Mouse (Mus musculus): ENCODE results near the gene Abhd12. TPM values are rescaled to one million over a fixed set of nuclear protein-coding genes. Genes with fewer than 3 reads are reported as not detected.

Abhd12 gene
- polyA plus RNA-seq, 1 experiment from 2014 or later: 78.9 TPM

DNA sequence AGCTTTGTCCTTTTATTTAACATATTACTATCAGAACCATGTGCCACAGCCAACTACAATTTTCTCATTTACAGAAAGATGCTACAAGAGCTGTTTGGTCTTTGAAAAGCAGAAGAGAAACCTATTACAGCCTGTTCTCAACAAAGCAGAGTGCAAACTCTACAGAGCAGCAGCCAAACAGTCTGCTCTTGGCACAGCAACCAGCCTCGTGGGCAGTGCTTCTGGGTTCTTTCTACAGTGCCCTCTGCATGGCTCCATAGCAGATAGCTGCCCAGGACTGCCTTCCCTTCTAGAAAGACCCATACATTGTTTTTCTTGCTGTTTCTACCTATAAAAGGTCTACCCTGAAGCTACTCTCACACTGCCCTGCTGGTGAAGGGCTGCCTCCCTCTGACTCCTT is 59.7 kb downstream of the Abhd12 start:
- ATAC-seq (ENCODE audit: insufficient number of reproducible peaks, low FRiP score, low TSS enrichment, low read depth): no peak
- Histone ChIP-seq H3K27me3 (no peaks in the 10 kb centered on the region), H3K4me1 (no peaks in the 10 kb centered on the region), H3K4me2 (replicated peaks) (no peak overlapping the region), H3K27ac (replicated peaks) (no peak overlapping the region), H3K36me3 (peaks cover 6% of the 10 kb centered on the region; the same call in 1 of the 2 replicates), H3K9me3 (replicated peaks) (no peaks in the 10 kb centered on the region), H3K4me3 (replicated peaks) (no peak overlapping the region), H3K9ac (no peak overlapping the region)
- 85% methylated on average over 1 of the region's 1 CpGs for WGBS

DNA sequence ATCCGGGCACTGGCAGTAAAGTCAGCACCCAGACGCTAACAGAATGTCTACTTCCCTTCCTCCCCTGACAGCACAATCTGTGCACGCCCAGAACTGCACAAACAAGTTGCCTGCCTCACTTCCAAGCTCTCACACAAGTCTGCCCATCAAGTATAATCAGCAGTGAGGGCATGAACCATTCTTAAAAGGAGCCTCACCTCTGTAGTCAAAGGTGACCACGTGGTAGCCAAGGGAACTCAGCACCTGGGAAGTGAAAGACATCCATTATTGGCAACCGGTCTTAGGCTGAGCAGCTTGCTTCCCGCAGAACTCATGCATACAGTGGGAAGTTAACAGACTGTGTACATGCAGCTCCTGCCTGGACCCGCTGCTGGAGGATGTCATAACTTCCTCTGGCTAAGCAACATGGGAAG is 62.5 kb downstream of the Abhd12 start:
- Histone ChIP-seq H3K4me2 (replicated peaks) (no peak overlapping the region), H3K36me3 (peaks cover 17% of the 10 kb centered on the region; the same call in 1 of the 2 replicates), H3K27ac (replicated peaks) (0 out of 2 replicates have a peak overlapping the region, but pooled peaks have one; percentile 18), H3K9ac (no peak overlapping the region), H3K4me1 (no peaks in the 10 kb centered on the region), H3K27me3 (no peaks in the 10 kb centered on the region), H3K9me3 (replicated peaks) (no peaks in the 10 kb centered on the region), H3K4me3 (replicated peaks) (no peak overlapping the region)
- no peak for ATAC-seq (ENCODE audit: insufficient number of reproducible peaks, low FRiP score, low TSS enrichment, low read depth)
- WGBS: 73% methylated on average over 7 of the region's 7 CpGs

DNA sequence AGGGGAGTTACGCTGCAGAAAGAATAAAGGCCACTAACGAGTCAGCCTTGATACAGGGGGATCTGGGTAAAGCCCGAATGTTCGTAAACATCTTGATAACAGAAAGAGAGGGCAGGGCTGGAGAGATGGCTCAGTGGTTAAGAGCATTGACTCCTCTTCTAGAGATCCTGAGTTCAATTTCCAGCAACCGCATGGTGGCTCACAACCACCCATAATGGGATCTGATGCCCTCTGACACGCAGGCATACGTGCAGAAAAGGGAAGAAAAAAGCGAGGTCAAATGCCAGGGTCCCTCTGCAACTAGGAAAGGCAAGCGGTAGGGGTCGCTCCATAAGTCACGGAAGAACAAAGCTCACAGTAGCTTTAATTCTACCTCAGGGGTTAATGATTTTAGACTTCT is 63.4 kb downstream of the Abhd12 start:
- ATAC-seq (ENCODE audit: insufficient number of reproducible peaks, low FRiP score, low TSS enrichment, low read depth): no peak
- Histone ChIP-seq H3K9me3 (replicated peaks) (no peaks in the 10 kb centered on the region), H3K27ac (replicated peaks) (no peak overlapping the region), H3K36me3 (peaks cover 17% of the 10 kb centered on the region; the same call in 1 of the 2 replicates), H3K4me1 (no peaks in the 10 kb centered on the region), H3K9ac (no peak overlapping the region), H3K27me3 (no peaks in the 10 kb centered on the region), H3K4me2 (replicated peaks) (no peak overlapping the region), H3K4me3 (replicated peaks) (no peak overlapping the region)
- 79% methylated on average over 11 of the region's 11 CpGs for WGBS

DNA sequence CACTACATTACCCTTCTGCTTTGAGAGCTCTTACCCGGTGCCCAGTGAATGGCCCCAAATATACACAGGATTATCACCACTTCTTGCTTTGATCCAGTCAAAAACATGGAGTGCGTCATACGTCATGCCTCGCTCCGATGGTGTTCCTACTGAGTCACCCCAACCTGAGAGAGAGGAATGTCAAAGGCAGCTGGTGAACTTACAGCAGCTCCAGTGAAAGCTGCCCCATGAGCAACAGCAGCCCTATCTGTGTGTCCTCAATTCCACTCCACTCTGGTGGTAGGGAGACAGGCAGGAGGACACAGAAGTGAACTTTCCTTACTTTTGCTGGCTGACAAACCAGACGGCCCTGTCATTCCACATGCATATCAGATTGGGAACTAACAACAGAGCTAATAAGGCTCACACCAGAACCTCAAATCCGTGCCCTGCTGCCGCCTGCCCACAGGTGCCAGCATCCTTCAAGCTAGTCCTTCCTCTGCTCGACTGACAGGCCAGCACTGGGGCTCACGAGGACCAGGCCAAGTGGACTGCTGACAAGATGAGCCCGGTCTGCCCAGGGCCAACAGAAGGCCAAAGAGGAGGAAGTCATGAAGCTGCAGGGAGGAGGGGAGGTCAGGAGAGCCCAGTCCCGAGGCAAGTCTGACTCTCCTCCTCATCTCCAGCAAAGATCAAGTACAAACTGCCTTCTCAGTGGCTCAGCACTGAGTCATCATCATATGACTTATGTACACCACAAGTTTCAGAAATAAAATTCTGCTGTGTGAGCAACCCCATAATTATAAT is 64.7 kb downstream of the Abhd12 start:
- peak; percentile 48; the same call in 1 of the 2 replicates for ATAC-seq (ENCODE audit: insufficient number of reproducible peaks, low FRiP score, low TSS enrichment, low read depth)
- no peak overlapping the region for H3K27ac ChIP-seq (replicated peaks)
- H3K27me3 ChIP-seq: no peaks in the 10 kb centered on the region
- H3K9me3 ChIP-seq (replicated peaks): no peaks in the 10 kb centered on the region
- no peak overlapping the region for H3K4me2 ChIP-seq (replicated peaks)
- H3K4me3 ChIP-seq (replicated peaks): no peak overlapping the region
- 69% methylated on average over 12 of the region's 12 CpGs for WGBS
- H3K36me3 ChIP-seq: peaks cover 21% of the 10 kb centered on the region; the same call in 1 of the 2 replicates
- no peak overlapping the region for H3K9ac ChIP-seq
- no peaks in the 10 kb centered on the region for H3K4me1 ChIP-seq

DNA sequence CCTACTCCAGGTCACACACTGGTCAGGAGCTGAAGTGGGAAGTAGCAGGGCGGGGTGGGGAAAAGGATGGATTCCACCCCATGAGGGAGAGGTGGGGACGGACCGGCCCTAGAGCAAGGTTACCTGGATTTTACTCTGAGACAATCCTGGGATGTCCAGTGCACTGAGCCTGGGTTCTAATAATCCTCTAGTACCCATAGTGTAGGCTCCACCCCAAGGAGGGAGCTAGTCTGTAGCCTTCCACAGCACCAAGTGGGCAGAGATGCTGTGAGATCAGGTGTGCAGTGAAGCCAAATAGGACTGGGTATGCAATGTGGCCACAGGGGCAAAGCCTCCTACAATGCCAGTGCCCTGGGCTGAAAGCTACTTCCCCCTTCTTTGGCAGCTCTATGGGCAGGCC is 66.8 kb downstream of the Abhd12 start:
- Histone ChIP-seq H3K36me3 (peaks cover 22% of the 10 kb centered on the region; the same call in 1 of the 2 replicates), H3K9me3 (replicated peaks) (no peaks in the 10 kb centered on the region)
- 93% methylated on average over 3 of the region's 3 CpGs for WGBS

DNA sequence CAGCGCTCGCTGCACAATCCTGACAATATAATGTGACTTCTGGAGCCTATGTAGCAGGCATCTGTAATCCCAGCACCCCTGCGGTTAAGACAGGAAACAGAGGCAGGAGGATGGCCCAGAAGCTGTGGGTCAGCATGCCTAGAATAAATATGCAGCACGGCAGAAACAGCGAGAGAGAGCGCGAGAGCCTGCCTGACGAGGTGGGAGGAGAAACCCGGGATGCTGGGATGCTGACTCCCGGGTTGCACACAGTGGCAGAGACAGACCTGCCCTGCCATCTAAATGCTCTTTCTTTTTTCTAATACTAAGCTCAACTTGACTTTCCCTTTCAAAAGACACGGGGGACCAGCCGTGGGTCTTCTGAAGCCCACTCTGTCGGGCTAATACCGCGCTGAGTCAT is 67.6 kb downstream of the Abhd12 start:
- Histone ChIP-seq H3K4me3 (replicated peaks) (no peak overlapping the region), H3K27ac (replicated peaks) (no peak overlapping the region), H3K9ac (no peak overlapping the region), H3K27me3 (no peaks in the 10 kb centered on the region), H3K36me3 (peaks cover 30% of the 10 kb centered on the region; the same call in 1 of the 2 replicates), H3K4me1 (no peaks in the 10 kb centered on the region), H3K9me3 (replicated peaks) (no peaks in the 10 kb centered on the region), H3K4me2 (replicated peaks) (no peak overlapping the region)
- WGBS: 78% methylated on average over 15 of the region's 15 CpGs
- ATAC-seq (ENCODE audit: insufficient number of reproducible peaks, low FRiP score, low TSS enrichment, low read depth): no peak

More for the DNA sequence above, 66.8 kb downstream of the Abhd12 start:
- Histone ChIP-seq H3K4me2 (replicated peaks) (no peak overlapping the region), H3K27ac (replicated peaks) (no peak overlapping the region), H3K4me3 (replicated peaks) (no peak overlapping the region), H3K27me3 (no peaks in the 10 kb centered on the region), H3K4me1 (no peaks in the 10 kb centered on the region), H3K9ac (no peak overlapping the region)
- ATAC-seq (ENCODE audit: insufficient number of reproducible peaks, low FRiP score, low TSS enrichment, low read depth): no peak

DNA sequence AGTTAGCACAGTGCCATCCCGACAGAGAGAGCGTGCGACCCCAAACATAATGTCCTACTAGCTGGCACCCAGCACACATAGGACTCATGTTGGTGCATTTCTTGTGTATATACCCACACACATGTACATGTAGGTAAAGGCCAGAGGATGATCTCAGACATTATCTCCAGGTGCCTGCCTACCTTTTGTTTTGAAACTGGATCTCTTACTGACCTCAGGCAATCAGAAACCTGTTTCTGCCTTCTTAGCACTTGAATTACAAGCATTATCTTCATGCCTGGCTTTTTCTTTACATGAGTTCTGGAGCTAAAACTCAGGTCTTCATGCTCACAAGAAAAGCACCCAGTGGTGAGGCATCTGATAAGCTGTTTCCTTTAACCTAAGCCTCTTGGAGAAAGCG is 68.6 kb downstream of the Abhd12 start:
- H3K4me2 ChIP-seq (replicated peaks): no peak overlapping the region
- no peak overlapping the region for H3K27ac ChIP-seq (replicated peaks)
- peaks cover 40% of the 10 kb centered on the region for H3K36me3 ChIP-seq
- no peaks in the 10 kb centered on the region for H3K4me1 ChIP-seq
- ATAC-seq (ENCODE audit: insufficient number of reproducible peaks, low FRiP score, low TSS enrichment, low read depth): no peak
- no peaks in the 10 kb centered on the region for H3K9me3 ChIP-seq (replicated peaks)
- H3K27me3 ChIP-seq: no peaks in the 10 kb centered on the region
- no peak overlapping the region for H3K9ac ChIP-seq
- WGBS: 87% methylated on average over 4 of the region's 4 CpGs
- no peak overlapping the region for H3K4me3 ChIP-seq (replicated peaks)

DNA sequence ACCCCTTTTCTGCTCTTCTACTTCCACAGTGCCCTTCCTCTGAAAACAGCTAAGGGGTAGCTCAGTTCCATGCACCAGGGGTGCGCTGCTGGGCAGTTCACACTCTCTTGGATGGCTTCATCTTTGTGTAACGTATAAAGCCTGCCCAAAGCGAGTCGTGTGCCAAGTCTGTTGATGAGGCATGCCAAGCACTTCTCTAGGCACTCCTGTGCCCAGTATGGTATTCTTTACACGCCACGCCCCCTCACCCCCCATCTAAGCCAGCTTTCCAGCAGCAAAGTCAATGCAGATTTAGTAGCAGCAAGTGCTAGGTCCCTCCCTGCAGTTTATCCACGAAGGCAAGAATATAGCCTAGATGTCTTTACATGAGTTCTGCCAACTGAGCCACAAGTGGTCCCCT is 69.9 kb downstream of the Abhd12 start:
- no peak overlapping the region for H3K27ac ChIP-seq (replicated peaks)

DNA sequence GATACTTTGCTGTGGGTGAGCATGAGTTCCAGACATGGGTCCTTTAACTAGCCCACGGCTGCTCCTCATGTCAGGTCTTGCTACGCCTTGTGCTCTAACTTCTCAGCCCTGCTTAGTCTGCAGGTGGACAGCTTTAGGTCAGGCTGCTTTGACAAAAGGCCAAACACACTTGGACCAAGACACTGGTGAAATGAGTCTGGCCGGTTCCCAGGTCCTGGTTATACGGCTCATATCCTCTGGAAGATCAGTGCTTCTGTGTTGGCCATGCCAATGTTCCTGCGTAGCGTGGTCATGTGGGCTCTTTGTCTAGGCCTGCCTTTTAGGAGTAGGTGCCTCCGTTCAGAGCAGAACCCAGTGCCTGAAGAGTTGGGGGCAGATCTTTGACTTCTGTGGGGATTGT is 72.5 kb downstream of the Abhd12 start:
- H3K4me2 ChIP-seq (replicated peaks): no peak overlapping the region
- no peak overlapping the region for H3K4me3 ChIP-seq (replicated peaks)
- peaks cover 56% of the 10 kb centered on the region for H3K36me3 ChIP-seq
- no peaks in the 10 kb centered on the region for H3K27me3 ChIP-seq
- no peak for ATAC-seq (ENCODE audit: insufficient number of reproducible peaks, low FRiP score, low TSS enrichment, low read depth)
- H3K4me1 ChIP-seq: no peaks in the 10 kb centered on the region
- H3K27ac ChIP-seq (replicated peaks): no peak overlapping the region
- no peaks in the 10 kb centered on the region for H3K9me3 ChIP-seq (replicated peaks)
- WGBS: 89% methylated on average over 7 of the region's 7 CpGs
- H3K9ac ChIP-seq: no peak overlapping the region

More for the DNA sequence above, 69.9 kb downstream of the Abhd12 start:
- no peak for ATAC-seq (ENCODE audit: insufficient number of reproducible peaks, low FRiP score, low TSS enrichment, low read depth)
- Histone ChIP-seq H3K36me3 (peaks cover 50% of the 10 kb centered on the region), H3K9ac (no peak overlapping the region), H3K9me3 (replicated peaks) (no peaks in the 10 kb centered on the region), H3K27me3 (no peaks in the 10 kb centered on the region), H3K4me1 (no peaks in the 10 kb centered on the region), H3K4me2 (replicated peaks) (no peak overlapping the region), H3K4me3 (replicated peaks) (no peak overlapping the region)
- WGBS: 88% methylated on average over 7 of the region's 7 CpGs

DNA sequence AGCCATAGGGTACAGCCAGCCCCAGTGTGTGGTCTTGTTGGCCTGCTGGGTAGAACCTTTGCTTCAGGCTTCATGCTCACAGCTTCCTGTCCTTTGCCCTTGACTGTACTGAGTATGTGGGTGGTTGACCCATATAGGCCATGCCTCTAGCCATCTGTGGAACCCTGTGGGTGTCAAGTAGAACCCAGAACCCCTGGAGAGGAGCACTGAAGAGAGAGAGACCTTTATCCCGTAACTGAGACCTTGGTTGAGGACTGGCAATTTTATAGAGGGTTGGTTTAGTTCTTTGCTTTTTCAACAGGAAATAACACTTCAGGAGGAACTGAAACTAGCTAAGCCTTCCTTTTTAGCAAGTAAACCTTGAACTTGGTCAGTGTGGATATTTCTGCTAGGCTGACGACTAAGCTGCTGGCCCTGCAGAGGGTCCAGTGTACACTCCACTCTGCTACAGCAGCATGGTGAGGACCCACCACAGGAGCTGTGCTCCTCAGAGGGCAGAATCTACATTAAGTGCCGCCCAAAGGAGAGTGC is 73.6 kb downstream of the Abhd12 start:
- no peak for ATAC-seq (ENCODE audit: insufficient number of reproducible peaks, low FRiP score, low TSS enrichment, low read depth)
- H3K27ac ChIP-seq (replicated peaks): no peak overlapping the region
- H3K4me3 ChIP-seq (replicated peaks): no peak overlapping the region
- 84% methylated on average over 3 of the region's 3 CpGs for WGBS
- H3K9ac ChIP-seq: no peak overlapping the region
- peaks cover 66% of the 10 kb centered on the region for H3K36me3 ChIP-seq
- H3K4me1 ChIP-seq: no peaks in the 10 kb centered on the region
- no peaks in the 10 kb centered on the region for H3K27me3 ChIP-seq
- H3K9me3 ChIP-seq (replicated peaks): no peaks in the 10 kb centered on the region
- no peak overlapping the region for H3K4me2 ChIP-seq (replicated peaks)

DNA sequence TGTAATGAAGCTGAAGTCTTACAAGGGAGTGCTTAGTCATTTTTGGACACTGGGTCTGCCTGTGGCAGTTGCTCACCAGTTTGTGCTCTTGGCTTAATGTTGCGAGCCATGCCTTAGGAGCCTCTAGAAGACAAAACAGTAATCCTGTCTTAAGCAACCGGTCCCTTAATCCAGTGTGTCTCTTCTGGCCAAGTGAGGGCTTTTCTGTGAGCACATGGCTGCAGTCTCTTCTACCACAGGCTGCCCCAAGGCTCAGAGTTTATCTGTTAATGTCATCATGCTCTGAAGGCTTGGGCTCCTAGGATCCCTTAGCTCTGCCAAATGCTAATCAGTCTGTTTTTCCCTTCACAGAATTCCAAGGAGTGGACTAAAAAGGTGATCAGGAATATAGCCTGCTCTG is 74.5 kb downstream of the Abhd12 start:
- 89% methylated on average over 2 of the region's 2 CpGs for WGBS
- Histone ChIP-seq H3K9ac (no peak overlapping the region), H3K27me3 (no peaks in the 10 kb centered on the region), H3K4me1 (no peaks in the 10 kb centered on the region), H3K27ac (replicated peaks) (no peak overlapping the region), H3K9me3 (replicated peaks) (no peaks in the 10 kb centered on the region), H3K4me2 (replicated peaks) (no peak overlapping the region), H3K36me3 (peaks cover 73% of the 10 kb centered on the region), H3K4me3 (replicated peaks) (no peak overlapping the region)
- ATAC-seq (ENCODE audit: insufficient number of reproducible peaks, low FRiP score, low TSS enrichment, low read depth): no peak
